Mouse (Mus musculus) forebrain, embryonic 14.5 days (tissue): ENCODE results near the gene Ubtf. TPM values are rescaled to one million over a fixed set of nuclear protein-coding genes. Genes with fewer than 3 reads are reported as not detected.
A peak's percentile ranks its signal among the peaks of the same experiment; 100 is the strongest.
"Not testable (repeated sequence)": the region's sequence is repeated elsewhere in the genome, so short reads cannot be mapped to it uniquely, and the experiment has no call there.

Experiments
- ATAC-seq: fragments of 200-750 bp; cut with Nextera tagmentation; 2 replicates; pipeline ENCODE4 v1.8.0; 2017; ENCODE audit warnings: mild to moderate bottlenecking, moderate library complexity
- DNase-seq: peaks from one replicate; pipeline ENCODE4 v3.0.0-alpha.2; 2015; ENCODE audit warnings: low spot score
- H3K27ac ChIP-seq: fragments of 300-500 bp; sonication (generic); 2 replicates; pipeline ENCODE4 v1.5.1; 2014; ENCODE audit warnings: low read depth, mild to moderate bottlenecking, control low read depth, low read length, moderate library complexity
- H3K27me3 ChIP-seq: fragments of 300-500 bp; sonication (generic); replicated peaks from 2 replicates; pipeline ENCODE4 v1.6.1; 2014; ENCODE audit warnings: low read length, control low read depth, mixed read lengths; ENCODE audit not compliant: control insufficient read depth, insufficient read depth
- H3K36me3 ChIP-seq: fragments of 300-500 bp; sonication (generic); 2 replicates; pipeline ENCODE4 v1.6.1; 2014; ENCODE audit warnings: low read length, control low read depth; ENCODE audit not compliant: control insufficient read depth, insufficient read depth
- H3K4me1 ChIP-seq: fragments of 300-500 bp; sonication (generic); 2 replicates; pipeline ENCODE4 v1.6.1; 2014; ENCODE audit warnings: antibody characterized with exemption, low read length, control low read depth; ENCODE audit not compliant: control insufficient read depth, insufficient read depth
- H3K4me2 ChIP-seq: fragments of 300-500 bp; sonication (generic); 2 replicates; pipeline ENCODE4 v1.6.1; 2014; ENCODE audit warnings: mild to moderate bottlenecking, control low read depth, low read length
- H3K4me3 ChIP-seq: fragments of 300-500 bp; sonication (generic); 2 replicates; pipeline ENCODE4 v1.5.1; 2014; ENCODE audit warnings: low read depth, low read length, control low read depth
- H3K9ac ChIP-seq: fragments of 300-500 bp; sonication (generic); 2 replicates; pipeline ENCODE4 v1.6.1; 2014; ENCODE audit warnings: mild to moderate bottlenecking, low read length, control low read depth, moderate library complexity
- H3K9me3 ChIP-seq: fragments of 300-500 bp; sonication (generic); replicated peaks from 2 replicates; pipeline ENCODE4 v1.6.1; 2016; ENCODE audit warnings: low read length, control low read depth, mixed read lengths; ENCODE audit not compliant: control insufficient read depth
- WGBS: fragments of 180-500 bp; shearing (Covaris S2); extraction: QIAGEN DNeasy Blood & Tissue Kit; methylation state at CpG from one replicate; pipeline ENCODE4 v1.1.7; 2014; 5-methylcytosine and 5-hydroxymethylcytosine counted together
- polyA plus RNA-seq: library from polyadenylated mRNA; unstranded; fragments of >200 nt; fragmentation: Nextera tagmentation; extraction: Ambion mirVana; gene quantifications from 2 replicates; pipeline ENCODE4 v1.2.1, GENCODE M21; 2014

Gene Ubtf
- 74.5 and 91.0 TPM in 2 replicates for polyA plus RNA-seq

- ATAC-seq = peak; percentile 22; the same call in 1 of the 2 replicates
- peak within 1 kb of the TSS; percentile 100 for H3K4me3 ChIP-seq
- H3K27me3 ChIP-seq = no peaks in the 10 kb centered on the region
- under 1% methylated on average over 25 of the region's 25 CpGs for WGBS
- H3K36me3 ChIP-seq = peaks cover 11% of the 10 kb centered on the region
- H3K4me1 ChIP-seq = peaks cover 15% of the 10 kb centered on the region; the same call in 1 of the 2 replicates
- peak within 1 kb of the TSS; percentile 95 for H3K4me2 ChIP-seq
- peak within 1 kb of the TSS; percentile 100 for H3K9ac ChIP-seq
- peak; percentile 92 for DNase-seq
- H3K9me3 ChIP-seq = no peaks in the 10 kb centered on the region
- peak within 1 kb of the TSS; percentile 99 for H3K27ac ChIP-seq
Observed at GRCm38 (mm10) chr11:102319410-102319792, at the start of gene Ubtf. Gene Ubtf, minus strand, starts transcription at chr11:102319742.

DNA sequence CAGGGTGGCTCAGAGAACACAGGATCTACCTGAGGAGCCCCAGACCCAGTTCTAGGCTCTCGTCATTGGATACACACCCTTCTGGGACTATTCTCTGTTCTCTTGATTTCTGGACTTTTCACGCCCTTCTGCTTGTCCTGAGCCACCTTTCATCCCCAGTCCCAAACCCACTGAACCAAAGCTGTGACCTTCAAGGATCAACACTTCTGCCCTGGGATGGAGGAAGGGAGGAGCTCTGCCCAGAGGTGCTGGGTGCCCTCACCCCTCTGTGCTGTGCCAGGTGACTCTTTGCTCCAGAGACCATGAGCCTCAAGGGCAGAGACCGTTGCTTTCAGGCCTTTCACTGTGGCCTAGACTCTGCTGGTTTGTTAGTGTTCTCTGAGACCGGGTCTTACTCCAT is 49.7 kb upstream of the Ubtf start:
- H3K9me3 ChIP-seq = no peaks in the 10 kb centered on the region
- H3K4me1 ChIP-seq = no peaks in the 10 kb centered on the region
- no peak overlapping the region for H3K9ac ChIP-seq
- no peak overlapping the region for H3K27ac ChIP-seq
- DNase-seq (no peak), ATAC-seq (no peak)
- no peak overlapping the region for H3K4me2 ChIP-seq
- H3K4me3 ChIP-seq = no peak overlapping the region
- 70% methylated on average over 4 of the region's 4 CpGs for WGBS
- H3K36me3 ChIP-seq = no peaks in the 10 kb centered on the region
- H3K27me3 ChIP-seq = 0 out of 2 replicates have a peak, but pooled peaks cover 4% of the 10 kb centered on the region

DNA sequence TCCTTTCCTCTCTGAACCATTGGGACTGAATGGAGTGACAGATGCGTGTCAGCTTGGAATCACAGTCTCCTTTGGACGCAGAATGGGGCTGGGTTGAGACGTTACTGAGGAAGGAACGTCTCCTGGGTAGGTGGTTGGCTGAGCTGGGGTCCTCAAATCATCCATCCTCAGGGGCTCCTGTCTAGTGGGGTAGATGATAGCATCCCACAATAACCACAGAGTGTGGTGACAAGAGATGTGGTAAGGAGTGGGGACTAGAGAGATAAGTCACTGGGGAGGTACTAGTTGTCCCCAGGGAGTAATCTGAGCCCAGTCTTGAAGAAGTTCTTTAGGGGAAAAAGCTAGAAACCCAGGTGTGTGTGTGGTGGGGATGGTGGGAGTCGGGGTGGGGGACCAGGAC is 48.8 kb upstream of the Ubtf start:
- DNase-seq (no peak), ATAC-seq (no peak)
- H3K9ac ChIP-seq = no peak overlapping the region
- no peaks in the 10 kb centered on the region for H3K9me3 ChIP-seq
- H3K27me3 ChIP-seq = no peaks in the 10 kb centered on the region
- no peak overlapping the region for H3K4me3 ChIP-seq
- WGBS = 78% methylated on average over 5 of the region's 5 CpGs
- H3K36me3 ChIP-seq = no peaks in the 10 kb centered on the region
- H3K27ac ChIP-seq = no peak overlapping the region
- H3K4me2 ChIP-seq = no peak overlapping the region
- H3K4me1 ChIP-seq = no peaks in the 10 kb centered on the region

GRCm38 (mm10) chr11:102367504-102368280 is 48.1 kb upstream of the Ubtf start:
- Histone ChIP-seq H3K9ac (no peak overlapping the region), H3K4me2 (no peak overlapping the region), H3K27ac (no peak overlapping the region), H3K36me3 (no peaks in the 10 kb centered on the region), H3K9me3 (no peaks in the 10 kb centered on the region), H3K27me3 (no peaks in the 10 kb centered on the region), H3K4me1 (no peaks in the 10 kb centered on the region), H3K4me3 (no peak overlapping the region)
- 83% methylated on average over 9 of the region's 9 CpGs for WGBS
- ATAC-seq (no peak), DNase-seq (no peak)

GRCm38 (mm10) chr11:102366103-102366502 is 46.6 kb upstream of the Ubtf start, which contains the start of gene Slc4a1:
Gene Slc4a1, minus strand, starts transcription at chr11:102366203.
- not testable (repeated sequence) for H3K36me3 ChIP-seq, H3K27ac ChIP-seq, H3K9me3 ChIP-seq, H3K9ac ChIP-seq, H3K4me3 ChIP-seq, H3K4me1 ChIP-seq, DNase-seq, ATAC-seq, H3K27me3 ChIP-seq, H3K4me2 ChIP-seq
- 82% methylated on average over 8 of the region's 8 CpGs for WGBS

DNA sequence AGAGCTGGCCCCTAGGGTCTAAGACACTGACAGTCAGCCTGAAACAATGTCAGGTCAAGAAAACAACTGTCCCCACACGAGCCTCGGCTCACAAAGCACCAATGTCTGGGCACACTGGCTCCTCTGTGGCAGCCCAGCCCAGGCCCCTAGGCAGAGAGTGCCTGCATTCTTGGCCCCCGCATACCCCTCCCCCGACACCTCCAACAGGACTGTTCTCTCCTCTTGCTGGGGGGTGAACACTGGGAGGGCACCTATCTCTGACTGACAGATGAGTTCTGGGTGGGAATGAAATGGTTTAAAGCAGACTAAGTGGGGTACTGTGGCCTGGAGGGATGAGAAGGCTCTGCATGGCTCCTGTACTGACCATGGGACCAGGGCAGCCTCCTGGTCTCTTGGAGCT is 46.2 kb upstream of the Ubtf start:
- no peaks in the 10 kb centered on the region for H3K4me1 ChIP-seq
- no peak for DNase-seq
- no peak overlapping the region for H3K4me3 ChIP-seq
- no peaks in the 10 kb centered on the region for H3K36me3 ChIP-seq
- no peak overlapping the region for H3K4me2 ChIP-seq
- no peak overlapping the region for H3K9ac ChIP-seq
- no peaks in the 10 kb centered on the region for H3K9me3 ChIP-seq
- WGBS = 49% methylated on average over 4 of the region's 4 CpGs
- ATAC-seq = no peak
- H3K27me3 ChIP-seq = no peaks in the 10 kb centered on the region
- H3K27ac ChIP-seq = no peak overlapping the region

DNA sequence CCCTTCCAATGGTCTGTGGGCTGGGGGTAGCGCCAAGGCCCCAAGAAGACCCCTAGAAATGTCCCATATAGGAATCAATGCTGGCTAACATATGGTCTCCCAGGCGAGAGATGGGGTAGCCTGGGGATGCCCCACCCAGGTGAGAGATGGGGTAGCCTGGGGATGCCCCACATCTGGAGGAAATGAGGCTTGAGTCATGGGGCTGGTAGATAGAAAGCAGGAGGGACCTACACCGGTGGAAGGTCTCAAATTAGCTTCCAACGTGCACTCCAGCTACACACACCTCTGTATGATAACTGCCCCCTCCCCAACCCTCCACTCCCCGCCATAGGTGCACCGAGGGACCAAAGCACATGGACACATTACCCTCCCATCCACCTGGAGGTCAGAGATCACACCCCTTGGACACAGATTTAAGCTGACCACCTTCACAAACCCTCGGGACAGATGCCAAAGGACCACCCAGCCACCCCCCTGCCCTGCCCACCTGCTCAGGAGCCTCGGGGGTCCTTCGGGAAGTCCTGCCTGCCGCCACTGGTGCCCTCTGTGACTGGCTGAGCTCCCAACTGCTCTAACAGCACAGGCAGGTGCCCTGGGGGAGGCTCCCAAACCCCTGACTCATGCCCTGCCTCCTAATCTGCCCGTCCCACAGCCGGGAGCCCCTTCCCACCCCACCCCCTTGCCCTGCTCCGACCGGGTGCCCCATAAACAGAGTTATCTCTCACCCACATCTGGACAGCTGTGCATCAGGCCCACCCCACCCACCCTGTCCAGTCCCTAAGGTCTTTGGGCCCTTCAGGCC is 45.2 kb upstream of the Ubtf start:
- no peak for ATAC-seq
- H3K9ac ChIP-seq = no peak overlapping the region
- DNase-seq = no peak
- no peaks in the 10 kb centered on the region for H3K27me3 ChIP-seq
- no peak overlapping the region for H3K4me2 ChIP-seq
- no peaks in the 10 kb centered on the region for H3K9me3 ChIP-seq
- H3K36me3 ChIP-seq = no peaks in the 10 kb centered on the region
- no peak overlapping the region for H3K27ac ChIP-seq
- no peak overlapping the region for H3K4me3 ChIP-seq
- H3K4me1 ChIP-seq = no peaks in the 10 kb centered on the region
- WGBS = 79% methylated on average over 14 of the region's 14 CpGs

DNA sequence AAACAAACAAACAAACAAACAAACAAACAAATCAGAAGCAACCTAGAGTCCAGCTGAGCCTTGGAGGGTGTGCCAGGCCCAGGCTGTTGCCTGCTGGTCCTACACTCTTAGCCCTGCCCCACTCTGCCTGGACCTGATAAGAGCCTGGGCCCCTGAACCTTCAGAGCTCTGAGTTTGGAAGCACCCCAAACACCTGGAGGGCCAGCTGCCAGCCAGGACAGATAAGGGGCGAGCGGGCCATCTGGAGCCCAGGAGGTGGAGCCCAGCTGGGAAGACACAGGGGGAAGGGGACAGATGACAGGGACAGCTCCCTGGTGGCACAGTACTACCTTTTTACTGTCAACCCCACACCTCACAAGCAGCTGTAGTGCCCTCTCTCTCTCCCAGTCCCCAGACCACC is 44.1 kb upstream of the Ubtf start:
- H3K4me2 ChIP-seq = no peak overlapping the region
- H3K9me3 ChIP-seq = no peaks in the 10 kb centered on the region
- WGBS = 78% methylated on average over 2 of the region's 2 CpGs
- H3K4me1 ChIP-seq = no peaks in the 10 kb centered on the region
- H3K4me3 ChIP-seq = no peak overlapping the region
- no peaks in the 10 kb centered on the region for H3K27me3 ChIP-seq
- H3K27ac ChIP-seq = no peak overlapping the region
- DNase-seq (no peak), ATAC-seq (no peak)
- no peak overlapping the region for H3K9ac ChIP-seq
- no peaks in the 10 kb centered on the region for H3K36me3 ChIP-seq
